Mouse (Mus musculus): ENCODE results near the gene Gucd1.

GRCm38 (mm10) chr10:75510446-75510845, 7.3 kb downstream of the Gucd1 start:
- no peak for TF ChIP-seq POLR2A (IDR thresholded peaks at IDR 0.05; ENCODE audit: extremely low read depth, insufficient read depth, low read length)
- TF ChIP-seq CTCF (IDR thresholded peaks at IDR 0.05; ENCODE audit: low read depth, low read length): no peak

All from liver, adult 2 months (tissue).